Mouse (Mus musculus): ENCODE results near the gene Styx. TPM values are rescaled to one million over a fixed set of nuclear protein-coding genes. Genes with fewer than 3 reads are reported as not detected.

Styx gene
- total RNA-seq, 2 experiments from 2014 or later: 19.5 to 22.4 TPM

DNA sequence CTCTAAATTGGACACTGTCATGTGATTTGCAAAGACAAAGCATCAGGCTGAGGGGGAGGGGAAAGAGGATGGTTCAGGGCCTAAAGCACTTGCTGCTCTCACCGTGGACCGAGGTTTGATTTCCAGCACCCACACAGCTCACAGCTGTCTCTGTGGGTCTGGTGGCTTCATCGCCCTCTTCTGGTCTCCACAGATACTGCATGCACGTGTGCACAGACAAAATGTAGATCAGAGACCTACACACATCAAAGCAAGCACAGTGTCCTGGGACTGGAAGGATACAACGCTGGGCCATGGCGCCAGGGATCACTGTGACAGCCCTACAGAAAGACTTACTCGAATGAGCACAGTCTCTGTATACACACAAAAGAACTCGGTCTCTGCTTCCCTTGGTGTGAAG is 118.6 kb downstream of the Styx start:
- DNase-seq: no peak

Small RNA genes lying within 50 kb of the gene (microRNA-seq; reads per million reads assigned to microRNA genes)
- gene Gm25353: 0 reads per million in 2 experiments

Other genes with a start within 250 kb of the Styx start
- 10 to 100 TPM; 21.0 to 21.7 TPM for gene Gpr137c, start 131.4 kb upstream of the Styx start, total RNA-seq (2021)
- 10 to 100 TPM; 56.6 to 59.7 TPM for gene Txndc16, start 130.8 kb upstream of the Styx start, total RNA-seq (2021)
- 10 to 100 TPM; 34.1 to 34.9 TPM for gene Ero1l, start 32.3 kb upstream of the Styx start, total RNA-seq (2021)
- 100 to 1,000 TPM in 1 of 2 experiments, 10 to 100 TPM in 1; 96.8 to 106 TPM for gene Psmc6, start 21.3 kb upstream of the Styx start, total RNA-seq (2021)
- gene Gnpnat1, start 53.8 kb downstream of the Styx start, total RNA-seq (2021): 10 to 100 TPM; 18.9 to 19.2 TPM
- 100 to 1,000 TPM; 104 to 109 TPM for gene Fermt2, start 179.0 kb downstream of the Styx start, total RNA-seq (2021)

All from layer of hippocampus, postnatal 36 days (tissue).